Mouse (Mus musculus) stomach, embryonic 14.5 days (tissue): ENCODE results near the gene Fmn2. TPM values are rescaled to one million over a fixed set of nuclear protein-coding genes. Genes with fewer than 3 reads are reported as not detected.

Experiments used
- ATAC-seq: fragments of 200-750 bp; cut with Nextera tagmentation; 2 replicates; pipeline ENCODE4 v1.8.0; 2017; ENCODE audit warnings: low read depth, moderate TSS enrichment; ENCODE audit not compliant: insufficient number of reproducible peaks, insufficient read depth, low FRiP score
- H3K27ac ChIP-seq: fragments of 300-500 bp; sonication (generic); 2 replicates; pipeline ENCODE4 v1.5.1; 2014; ENCODE audit warnings: mild to moderate bottlenecking, low read length, moderate library complexity, mixed read lengths
- H3K27me3 ChIP-seq: fragments of 300-500 bp; sonication (generic); 2 replicates; pipeline ENCODE4 v1.6.1; 2014; ENCODE audit warnings: low read length, control low read depth, mixed read lengths; ENCODE audit not compliant: control insufficient read depth, insufficient read depth
- H3K36me3 ChIP-seq: fragments of 300-500 bp; sonication (generic); 2 replicates; pipeline ENCODE4 v1.6.1; 2014; ENCODE audit warnings: mild to moderate bottlenecking, control low read depth, low read length, moderate library complexity, mixed read lengths; ENCODE audit not compliant: control insufficient read depth, insufficient read depth
- H3K4me1 ChIP-seq: fragments of 300-500 bp; sonication (generic); 2 replicates; pipeline ENCODE4 v1.6.1; 2014; ENCODE audit warnings: low read length, control low read depth, mixed read lengths; ENCODE audit not compliant: control insufficient read depth, insufficient read depth
- H3K4me2 ChIP-seq: fragments of 300-500 bp; sonication (generic); replicated peaks from 2 replicates; pipeline ENCODE4 v1.6.1; 2014; ENCODE audit warnings: low read depth, low read length, control low read depth
- H3K4me3 ChIP-seq: fragments of 300-500 bp; sonication (generic); 2 replicates; pipeline ENCODE4 v1.5.1; 2014; ENCODE audit warnings: low read depth, low read length, control low read depth
- H3K9ac ChIP-seq: fragments of 300-500 bp; sonication (generic); replicated peaks from 2 replicates; pipeline ENCODE4 v1.6.1; 2014; ENCODE audit warnings: low read depth, mild to moderate bottlenecking, control low read depth, low read length, moderate library complexity, mixed read lengths
- H3K9me3 ChIP-seq: fragments of 300-500 bp; sonication (generic); 2 replicates; pipeline ENCODE4 v1.6.1; 2016; ENCODE audit warnings: low read depth, low read length, control low read depth; ENCODE audit not compliant: control insufficient read depth
- WGBS: fragments of 180-500 bp; shearing (Covaris S2); extraction: QIAGEN DNeasy Blood & Tissue Kit; methylation state at CpG from one replicate; pipeline ENCODE4 v1.1.7; 2014; 5-methylcytosine and 5-hydroxymethylcytosine counted together
- polyA plus RNA-seq: library from polyadenylated mRNA; unstranded; fragments of >200 nt; fragmentation: Nextera tagmentation; extraction: Ambion mirVana; gene quantifications from 2 replicates; pipeline ENCODE4 v1.2.1, GENCODE M21; 2014

Gene Fmn2
- polyA plus RNA-seq, result 2.3 and 2.8 TPM in 2 replicates

- H3K9ac ChIP-seq, result peak within 1 kb of the TSS; percentile 52
- WGBS, result under 1% methylated on average over 29 of the region's 29 CpGs
- H3K4me2 ChIP-seq, result peak within 1 kb of the TSS; percentile 98
- H3K27ac ChIP-seq, result no peak within 1 kb of the TSS
- peaks cover 10% of the 10 kb centered on the region for H3K4me1 ChIP-seq
- no peaks in the 10 kb centered on the region for H3K36me3 ChIP-seq
- no peaks in the 10 kb centered on the region for H3K27me3 ChIP-seq
- no peaks in the 10 kb centered on the region for H3K9me3 ChIP-seq
- H3K4me3 ChIP-seq, result peak within 1 kb of the TSS; percentile 56
- peak; percentile 96 for ATAC-seq
Observed at GRCm38 (mm10) chr1:174501661-174502030, at the start of gene Fmn2. Gene Fmn2 (plus strand): TSS chr1:174501825.

GRCm38 (mm10) chr1:174455100-174455499 is 46.5 kb upstream of the Fmn2 start:
- 85% methylated on average over 2 of the region's 2 CpGs for WGBS
- ATAC-seq, result no peak
- Histone ChIP-seq H3K27me3 (no peaks in the 10 kb centered on the region), H3K4me1 (no peaks in the 10 kb centered on the region), H3K4me3 (no peak overlapping the region), H3K9me3 (no peaks in the 10 kb centered on the region), H3K9ac (no peak overlapping the region), H3K27ac (no peak overlapping the region), H3K36me3 (no peaks in the 10 kb centered on the region), H3K4me2 (no peak overlapping the region)

- Histone ChIP-seq H3K9ac (no peak overlapping the region), H3K27me3 (no peaks in the 10 kb centered on the region), H3K4me3 (no peak overlapping the region), H3K4me2 (no peak overlapping the region), H3K27ac (no peak overlapping the region), H3K4me1 (no peaks in the 10 kb centered on the region), H3K36me3 (no peaks in the 10 kb centered on the region), H3K9me3 (no peaks in the 10 kb centered on the region)
- ATAC-seq, result no peak
- WGBS, result 82% methylated on average over 3 of the region's 3 CpGs
Observed at GRCm38 (mm10) chr1:174465385-174465784, 36.2 kb upstream of the Fmn2 start.

GRCm38 (mm10) chr1:174466240-174466639 is 35.4 kb upstream of the Fmn2 start:
- WGBS, result 37% methylated on average over 2 of the region's 2 CpGs
- Histone ChIP-seq H3K4me3 (no peak overlapping the region), H3K4me2 (no peak overlapping the region), H3K9ac (no peak overlapping the region), H3K27ac (no peak overlapping the region), H3K9me3 (no peaks in the 10 kb centered on the region), H3K27me3 (no peaks in the 10 kb centered on the region), H3K36me3 (no peaks in the 10 kb centered on the region), H3K4me1 (no peaks in the 10 kb centered on the region)
- no peak for ATAC-seq

- WGBS, result 12% methylated on average over 6 of the region's 6 CpGs
- no peak overlapping the region for H3K4me3 ChIP-seq
- H3K36me3 ChIP-seq, result no peaks in the 10 kb centered on the region
- H3K27me3 ChIP-seq, result no peaks in the 10 kb centered on the region
- no peak for ATAC-seq
- no peak overlapping the region for H3K9ac ChIP-seq
- no peaks in the 10 kb centered on the region for H3K4me1 ChIP-seq
- H3K9me3 ChIP-seq, result no peaks in the 10 kb centered on the region
- H3K27ac ChIP-seq, result no peak overlapping the region
- H3K4me2 ChIP-seq, result no peak overlapping the region
Observed at GRCm38 (mm10) chr1:174469736-174470135, 31.9 kb upstream of the Fmn2 start.

GRCm38 (mm10) chr1:174482567-174482966 is 19.1 kb upstream of the Fmn2 start:
- Histone ChIP-seq H3K27me3 (no peaks in the 10 kb centered on the region), H3K4me3 (no peak overlapping the region), H3K9ac (no peak overlapping the region), H3K9me3 (no peaks in the 10 kb centered on the region), H3K27ac (no peak overlapping the region), H3K36me3 (no peaks in the 10 kb centered on the region), H3K4me1 (no peaks in the 10 kb centered on the region), H3K4me2 (no peak overlapping the region)
- ATAC-seq, result no peak
- 90% methylated on average over 6 of the region's 6 CpGs for WGBS

GRCm38 (mm10) chr1:174500064-174500463 is 1.6 kb upstream of the Fmn2 start:
- Histone ChIP-seq H3K9ac (no peak overlapping the region), H3K4me1 (peaks cover 10% of the 10 kb centered on the region), H3K27ac (no peak overlapping the region), H3K9me3 (no peaks in the 10 kb centered on the region), H3K27me3 (no peaks in the 10 kb centered on the region), H3K4me3 (no peak overlapping the region), H3K4me2 (no peak overlapping the region), H3K36me3 (no peaks in the 10 kb centered on the region)
- WGBS, result 51% methylated on average over 4 of the region's 4 CpGs
- no peak for ATAC-seq

- Histone ChIP-seq H3K9ac (no peak overlapping the region), H3K27ac (no peak overlapping the region), H3K4me3 (no peak overlapping the region), H3K36me3 (no peaks in the 10 kb centered on the region), H3K4me2 (no peak overlapping the region), H3K9me3 (no peaks in the 10 kb centered on the region), H3K4me1 (peaks cover 10% of the 10 kb centered on the region), H3K27me3 (no peaks in the 10 kb centered on the region)
- 48% methylated on average over 1 of the region's 1 CpGs for WGBS
- ATAC-seq, result no peak
Observed at GRCm38 (mm10) chr1:174501011-174501410, 614 bp upstream of the Fmn2 start.
